Mouse (Mus musculus): ENCODE results near the gene Hhat.

DNA sequence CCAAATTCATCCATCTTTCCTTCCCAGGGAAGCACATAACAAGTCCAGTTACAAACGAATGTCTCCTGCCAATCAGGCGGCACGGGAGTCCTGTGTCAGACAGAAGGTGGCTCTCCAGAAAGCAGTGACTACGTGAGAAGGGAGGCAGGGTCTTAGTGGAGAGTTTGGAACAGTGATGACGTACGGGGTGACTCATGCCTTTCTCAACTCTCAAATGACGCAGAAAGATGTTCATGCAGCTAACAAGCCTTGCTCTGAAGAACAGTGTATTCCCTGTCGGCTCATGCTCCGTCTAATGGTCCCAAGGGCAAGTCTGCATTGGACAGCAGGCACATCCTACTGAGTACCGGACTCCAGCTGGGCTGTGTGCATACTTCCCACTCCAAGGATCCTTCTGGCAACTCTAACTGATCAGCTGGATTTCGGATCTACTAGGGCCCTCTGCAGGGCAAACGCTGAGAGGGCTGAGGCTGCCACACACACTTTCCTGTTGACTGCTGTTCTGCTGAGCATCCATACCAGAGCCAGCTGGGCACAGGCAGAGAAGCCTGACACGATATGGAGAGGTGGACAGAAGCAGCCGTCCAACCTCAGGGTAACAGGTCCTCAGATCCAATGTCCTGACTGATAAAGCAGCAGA lies 245.2 kb downstream of the Hhat start:
- TF ChIP-seq CTCF (conservative IDR thresholded peaks at IDR 0.05 in 1 of 2, IDR thresholded peaks at IDR 0.05 in 1 of 2; ENCODE audit: low read depth in 2 of 2, low read length in 2 of 2) (no peak), POLR2A (IDR thresholded peaks at IDR 0.05; ENCODE audit: low read depth, low read length) (no peak), HCFC1 (IDR thresholded peaks at IDR 0.05; ENCODE audit: low read depth, low read length) (no peak), USF1 (IDR thresholded peaks at IDR 0.05; ENCODE audit: low read depth, low read length) (no peak)
